Mouse (Mus musculus): Measurements from ENCODE around the gene Clcn6. TPM values are rescaled to one million over a fixed set of nuclear protein-coding genes. Genes with fewer than 3 reads are reported as not detected.

Clcn6 gene
- polyA plus RNA-seq, 1 experiment from 2014 or later = 7.3 TPM

DNA sequence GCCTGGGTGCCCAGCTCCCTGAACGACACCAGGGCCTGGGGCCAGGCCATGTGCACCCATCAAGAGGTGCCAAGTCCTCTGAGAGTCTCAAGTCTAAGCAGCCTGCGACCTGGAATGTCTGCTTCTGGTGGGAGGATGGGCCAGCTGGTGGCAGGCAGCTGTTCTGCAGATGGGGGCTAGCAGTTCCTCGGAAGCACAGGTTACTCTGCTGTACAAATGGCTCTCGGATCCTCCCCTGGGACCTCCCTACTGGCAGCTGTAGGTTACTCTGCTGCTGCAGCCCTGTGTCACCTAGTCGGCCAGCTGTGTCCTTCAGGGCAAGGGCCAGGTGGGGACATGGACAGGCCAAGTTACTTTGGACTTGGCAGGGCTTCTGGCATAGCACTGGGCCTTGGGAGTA is 32.9 kb upstream of the Clcn6 start:
- peaks cover 2% of the 10 kb centered on the region; the same call in 1 of the 2 replicates for H3K4me1 ChIP-seq (ENCODE audit: control insufficient read depth, insufficient read depth, low read length)
- no peaks in the 10 kb centered on the region; the same call in 1 of the 2 replicates for H3K27me3 ChIP-seq (ENCODE audit: control insufficient read depth, insufficient read depth, low read length)
- H3K27ac ChIP-seq (ENCODE audit: low read depth, low read length) = no peak overlapping the region
- ATAC-seq (replicated peaks; ENCODE audit: insufficient number of reproducible peaks, low FRiP score, low TSS enrichment) = no peak
- H3K9me3 ChIP-seq (replicated peaks; ENCODE audit: control insufficient read depth, low read length) = no peaks in the 10 kb centered on the region
- WGBS (ENCODE audit: insufficient replicate concordance) = 62% methylated on average over 5 of the region's 5 CpGs
- H3K4me2 ChIP-seq = no peak overlapping the region
- H3K9ac ChIP-seq (ENCODE audit: low read depth, low read length) = no peak overlapping the region
- no peak overlapping the region for H3K4me3 ChIP-seq (ENCODE audit: low read depth, low read length)
- H3K36me3 ChIP-seq (ENCODE audit: control insufficient read depth, insufficient read depth, low read length) = no peaks in the 10 kb centered on the region

DNA sequence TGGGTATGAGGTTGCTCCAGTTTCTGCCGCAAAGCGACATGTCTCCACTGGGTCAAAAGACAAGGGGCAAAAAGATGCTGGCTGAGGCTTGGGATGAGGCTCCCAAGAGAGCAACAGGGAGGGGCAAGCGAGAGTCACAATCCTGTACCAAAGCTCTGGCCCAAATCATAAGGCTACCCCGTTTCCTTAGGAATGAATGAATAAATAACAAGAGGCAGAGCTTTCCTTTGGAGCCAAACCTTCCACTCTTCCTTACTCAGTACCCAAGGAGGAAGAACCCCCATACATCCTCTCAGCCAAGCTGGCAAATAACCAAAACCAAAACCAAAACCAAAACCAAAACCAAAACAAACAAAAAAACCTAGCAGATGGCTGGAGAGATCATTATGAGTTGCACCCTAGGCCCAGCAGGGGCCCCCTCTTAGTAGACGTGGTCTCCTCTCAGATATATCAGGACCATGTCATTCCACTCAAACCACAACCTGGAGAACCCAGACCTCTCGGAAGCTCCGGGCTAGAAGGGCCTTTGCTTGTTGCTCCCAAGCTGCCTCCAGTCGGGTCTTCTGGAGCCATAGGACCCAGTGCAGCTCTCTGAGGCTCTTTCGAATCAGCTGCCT is 31.1 kb upstream of the Clcn6 start:
- Histone ChIP-seq H3K36me3 (ENCODE audit: control insufficient read depth, insufficient read depth, low read length) (no peaks in the 10 kb centered on the region), H3K27ac (ENCODE audit: low read depth, low read length) (no peak overlapping the region), H3K27me3 (ENCODE audit: control insufficient read depth, insufficient read depth, low read length) (no peaks in the 10 kb centered on the region; the same call in 1 of the 2 replicates), H3K4me2 (no peak overlapping the region), H3K9ac (ENCODE audit: low read depth, low read length) (no peak overlapping the region), H3K4me3 (ENCODE audit: low read depth, low read length) (no peak overlapping the region), H3K4me1 (ENCODE audit: control insufficient read depth, insufficient read depth, low read length) (peaks cover 8% of the 10 kb centered on the region), H3K9me3 (replicated peaks; ENCODE audit: control insufficient read depth, low read length) (no peaks in the 10 kb centered on the region)
- ATAC-seq (replicated peaks; ENCODE audit: insufficient number of reproducible peaks, low FRiP score, low TSS enrichment) = no peak
- 74% methylated on average over 9 of the region's 9 CpGs for WGBS (ENCODE audit: insufficient replicate concordance)

DNA sequence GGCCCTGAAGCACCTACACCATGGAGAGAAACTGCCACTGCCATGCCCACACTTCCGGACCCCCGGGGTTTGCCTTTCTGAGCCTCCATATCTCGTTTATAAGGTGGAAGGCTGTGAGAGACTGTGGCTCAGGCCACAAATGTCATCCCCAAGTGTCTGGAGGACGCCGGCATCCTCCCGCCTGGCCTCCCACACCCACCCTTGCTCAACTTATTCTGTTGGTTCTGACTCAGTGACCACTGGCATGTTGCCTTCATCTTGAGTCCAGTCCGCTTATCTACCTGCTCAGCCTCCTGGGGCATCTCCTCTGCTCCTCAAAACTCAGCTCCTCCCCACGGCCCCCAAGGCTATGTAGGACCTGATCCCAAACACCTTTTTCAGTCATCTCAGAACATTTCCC is 28.7 kb upstream of the Clcn6 start:
- no peak overlapping the region for H3K4me3 ChIP-seq (ENCODE audit: low read depth, low read length)
- 84% methylated on average over 8 of the region's 8 CpGs for WGBS (ENCODE audit: insufficient replicate concordance)
- ATAC-seq (replicated peaks; ENCODE audit: insufficient number of reproducible peaks, low FRiP score, low TSS enrichment) = no peak
- no peaks in the 10 kb centered on the region for H3K27me3 ChIP-seq (ENCODE audit: control insufficient read depth, insufficient read depth, low read length)
- H3K9me3 ChIP-seq (replicated peaks; ENCODE audit: control insufficient read depth, low read length) = no peaks in the 10 kb centered on the region
- no peak overlapping the region for H3K27ac ChIP-seq (ENCODE audit: low read depth, low read length)
- no peaks in the 10 kb centered on the region for H3K36me3 ChIP-seq (ENCODE audit: control insufficient read depth, insufficient read depth, low read length)
- H3K4me1 ChIP-seq (ENCODE audit: control insufficient read depth, insufficient read depth, low read length) = peaks cover 8% of the 10 kb centered on the region
- no peak overlapping the region for H3K9ac ChIP-seq (ENCODE audit: low read depth, low read length)
- no peak overlapping the region for H3K4me2 ChIP-seq

DNA sequence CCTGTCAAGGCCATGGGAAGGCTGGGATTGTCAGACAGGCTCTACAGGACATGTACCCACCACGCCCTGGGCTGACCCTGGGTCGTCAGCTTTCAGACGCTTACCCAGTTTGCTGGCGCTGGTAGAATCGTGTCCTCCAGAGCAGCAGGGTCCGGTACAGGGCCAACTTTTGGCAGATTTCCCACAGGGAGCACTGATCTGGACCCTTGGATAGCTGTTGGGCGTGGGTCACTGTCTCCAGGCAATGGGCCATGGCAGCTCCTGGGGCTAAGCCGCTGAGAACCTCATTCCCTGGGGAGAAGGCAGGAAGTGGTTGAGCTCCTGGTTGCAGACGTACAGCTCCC is 27.8 kb upstream of the Clcn6 start:
- H3K27ac ChIP-seq (ENCODE audit: low read depth, low read length) = no peak overlapping the region
- no peaks in the 10 kb centered on the region for H3K27me3 ChIP-seq (ENCODE audit: control insufficient read depth, insufficient read depth, low read length)
- H3K9ac ChIP-seq (ENCODE audit: low read depth, low read length) = no peak overlapping the region
- no peaks in the 10 kb centered on the region for H3K36me3 ChIP-seq (ENCODE audit: control insufficient read depth, insufficient read depth, low read length)
- ATAC-seq (replicated peaks; ENCODE audit: insufficient number of reproducible peaks, low FRiP score, low TSS enrichment) = no peak
- no peaks in the 10 kb centered on the region for H3K9me3 ChIP-seq (replicated peaks; ENCODE audit: control insufficient read depth, low read length)
- no peak overlapping the region for H3K4me3 ChIP-seq (ENCODE audit: low read depth, low read length)
- H3K4me1 ChIP-seq (ENCODE audit: control insufficient read depth, insufficient read depth, low read length) = peaks cover 8% of the 10 kb centered on the region
- WGBS (ENCODE audit: insufficient replicate concordance) = 65% methylated on average over 9 of the region's 9 CpGs
- H3K4me2 ChIP-seq = no peak overlapping the region

DNA sequence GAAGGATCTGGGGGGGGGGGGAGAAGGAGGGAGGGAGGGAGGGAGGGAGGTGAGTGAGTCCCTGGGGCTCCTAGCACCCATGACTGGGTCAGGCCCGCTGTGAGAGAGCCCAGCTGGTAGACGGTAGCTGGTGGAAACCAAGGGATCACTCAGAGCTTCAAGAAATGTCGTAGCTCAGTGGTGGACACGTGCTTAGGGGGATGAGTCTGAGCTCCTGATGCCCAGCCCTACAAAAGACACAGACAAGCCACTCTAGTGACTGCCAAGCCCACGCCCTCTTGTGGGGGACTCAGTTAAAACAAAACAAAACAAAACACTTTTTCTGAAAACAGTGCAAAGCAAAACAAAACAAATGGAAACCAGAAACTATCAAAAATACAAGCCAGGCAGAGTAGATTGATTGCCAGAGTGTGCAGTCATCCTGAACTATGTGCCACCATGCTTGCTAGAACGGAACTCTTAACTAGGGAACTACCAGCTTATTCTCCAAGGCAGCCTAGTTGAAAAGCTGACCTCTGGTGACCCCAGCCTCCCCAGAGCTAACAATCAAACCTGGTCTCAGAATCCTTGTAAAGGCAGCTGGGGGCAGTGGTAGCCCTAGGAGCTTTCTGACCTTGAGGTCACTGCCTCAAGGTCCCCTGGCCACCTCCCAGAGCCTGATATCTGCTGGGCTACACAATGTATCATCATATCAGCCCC is 27.2 kb upstream of the Clcn6 start:
- Histone ChIP-seq H3K27me3 (ENCODE audit: control insufficient read depth, insufficient read depth, low read length) (no peaks in the 10 kb centered on the region), H3K9ac (ENCODE audit: low read depth, low read length) (no peak overlapping the region), H3K27ac (ENCODE audit: low read depth, low read length) (no peak overlapping the region), H3K9me3 (replicated peaks; ENCODE audit: control insufficient read depth, low read length) (no peaks in the 10 kb centered on the region), H3K4me2 (no peak overlapping the region), H3K4me1 (ENCODE audit: control insufficient read depth, insufficient read depth, low read length) (peaks cover 8% of the 10 kb centered on the region), H3K4me3 (ENCODE audit: low read depth, low read length) (no peak overlapping the region), H3K36me3 (ENCODE audit: control insufficient read depth, insufficient read depth, low read length) (no peaks in the 10 kb centered on the region)
- ATAC-seq (replicated peaks; ENCODE audit: insufficient number of reproducible peaks, low FRiP score, low TSS enrichment) = no peak
- 47% methylated on average over 6 of the region's 6 CpGs for WGBS (ENCODE audit: insufficient replicate concordance)

DNA sequence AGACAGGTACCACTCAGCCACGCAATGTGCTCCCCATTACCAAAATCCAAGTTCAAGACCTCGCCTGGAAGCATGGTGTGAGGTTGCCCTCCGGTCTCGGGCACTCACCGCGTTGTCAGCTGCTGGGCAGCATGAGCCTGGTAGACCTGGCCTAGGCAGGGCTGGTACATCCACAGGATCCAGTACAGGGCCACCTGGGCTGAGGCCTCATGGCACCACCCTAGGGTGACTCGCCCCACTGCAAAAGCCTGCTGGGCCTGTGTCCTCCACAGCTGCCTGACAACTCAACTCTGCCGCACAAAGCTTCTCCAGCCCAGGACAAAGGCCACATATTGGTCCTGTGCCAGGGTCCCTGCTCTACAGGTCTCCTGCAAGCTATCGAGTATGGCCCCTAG is 22.5 kb upstream of the Clcn6 start:
- H3K27ac ChIP-seq (ENCODE audit: low read depth, low read length) = no peak overlapping the region
- ATAC-seq (replicated peaks; ENCODE audit: insufficient number of reproducible peaks, low FRiP score, low TSS enrichment) = no peak
- no peaks in the 10 kb centered on the region for H3K27me3 ChIP-seq (ENCODE audit: control insufficient read depth, insufficient read depth, low read length)
- no peak overlapping the region for H3K4me2 ChIP-seq
- no peak overlapping the region for H3K9ac ChIP-seq (ENCODE audit: low read depth, low read length)
- H3K36me3 ChIP-seq (ENCODE audit: control insufficient read depth, insufficient read depth, low read length) = peaks cover 13% of the 10 kb centered on the region
- WGBS (ENCODE audit: insufficient replicate concordance) = 82% methylated on average over 9 of the region's 9 CpGs
- no peaks in the 10 kb centered on the region for H3K9me3 ChIP-seq (replicated peaks; ENCODE audit: control insufficient read depth, low read length)
- no peak overlapping the region for H3K4me3 ChIP-seq (ENCODE audit: low read depth, low read length)
- H3K4me1 ChIP-seq (ENCODE audit: control insufficient read depth, insufficient read depth, low read length) = peaks cover 1% of the 10 kb centered on the region

DNA sequence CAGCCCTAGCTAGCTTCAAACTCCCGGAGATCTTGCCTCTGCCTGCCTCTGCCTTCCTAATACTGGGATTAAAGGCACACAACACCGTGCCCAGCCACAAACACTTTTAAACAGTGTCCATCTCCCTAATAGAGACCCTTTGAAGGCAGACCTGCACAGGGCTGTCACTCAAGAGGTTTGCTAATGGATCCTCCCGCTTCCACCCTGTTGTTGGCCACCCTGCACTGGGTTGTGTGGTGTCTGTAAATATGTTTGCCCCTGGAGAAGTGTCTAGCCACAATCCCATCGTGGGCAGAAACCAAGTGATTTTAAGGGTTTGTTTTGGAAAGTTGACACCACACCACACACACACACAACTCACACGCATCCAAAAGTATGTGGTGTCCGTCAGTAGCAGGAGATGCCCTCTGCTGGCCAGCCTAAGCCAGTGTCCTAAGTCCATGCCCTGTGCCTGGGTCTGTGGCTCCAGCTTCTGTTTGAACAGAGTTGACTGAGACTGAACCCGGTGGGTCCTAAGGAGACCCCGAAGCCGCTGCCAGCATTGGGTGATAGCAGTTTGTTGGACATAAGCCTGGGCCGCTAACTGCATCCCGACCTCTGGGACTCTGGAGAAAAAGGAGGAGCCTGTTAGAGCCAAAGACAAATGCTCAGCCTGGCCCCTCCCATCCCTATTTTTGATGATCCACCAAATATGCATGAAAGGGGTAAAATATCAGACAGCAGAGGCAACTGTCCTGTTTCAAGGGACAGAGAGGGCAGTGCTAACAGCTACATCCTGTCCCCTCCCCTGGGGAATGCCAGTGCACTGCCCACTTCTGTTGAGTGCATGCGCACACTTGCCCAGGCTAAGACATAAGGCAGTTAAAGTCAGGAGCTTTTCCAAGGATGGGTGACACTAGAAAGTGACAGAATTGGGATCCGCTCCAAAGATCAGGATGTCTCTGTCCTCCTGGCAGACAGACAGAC is 21.8 kb upstream of the Clcn6 start:
- H3K4me1 ChIP-seq (ENCODE audit: control insufficient read depth, insufficient read depth, low read length) = no peaks in the 10 kb centered on the region
- no peaks in the 10 kb centered on the region for H3K9me3 ChIP-seq (replicated peaks; ENCODE audit: control insufficient read depth, low read length)
- 40% methylated on average over 13 of the region's 13 CpGs for WGBS (ENCODE audit: insufficient replicate concordance)
- H3K27me3 ChIP-seq (ENCODE audit: control insufficient read depth, insufficient read depth, low read length) = no peaks in the 10 kb centered on the region
- H3K4me2 ChIP-seq = no peak overlapping the region
- H3K27ac ChIP-seq (ENCODE audit: low read depth, low read length) = no peak overlapping the region
- H3K36me3 ChIP-seq (ENCODE audit: control insufficient read depth, insufficient read depth, low read length) = peaks cover 18% of the 10 kb centered on the region
- ATAC-seq (replicated peaks; ENCODE audit: insufficient number of reproducible peaks, low FRiP score, low TSS enrichment) = peak; percentile 43; the same call in 1 of the 2 replicates
- no peak overlapping the region for H3K9ac ChIP-seq (ENCODE audit: low read depth, low read length)
- H3K4me3 ChIP-seq (ENCODE audit: low read depth, low read length) = no peak overlapping the region

DNA sequence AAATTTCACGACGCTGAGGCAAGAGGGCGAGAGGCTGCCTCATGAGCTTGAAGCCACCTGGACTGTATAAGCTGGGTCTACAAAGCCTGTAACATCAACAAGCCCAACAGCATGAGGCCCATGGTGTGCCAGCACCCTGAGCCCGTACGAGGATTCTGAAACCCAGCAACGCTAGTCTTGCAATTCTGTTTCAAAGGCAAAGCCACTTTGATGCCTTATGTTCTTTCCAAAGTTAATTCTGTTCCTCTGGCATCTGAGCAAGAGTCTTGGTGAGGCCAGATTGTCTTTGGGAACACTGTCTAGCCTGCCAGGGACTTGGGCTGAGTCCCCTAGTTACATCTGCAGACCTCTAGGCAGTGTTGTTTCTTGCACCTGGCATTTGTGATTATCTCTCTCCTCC is 20.4 kb upstream of the Clcn6 start:
- H3K9ac ChIP-seq (ENCODE audit: low read depth, low read length) = no peak overlapping the region
- H3K27me3 ChIP-seq (ENCODE audit: control insufficient read depth, insufficient read depth, low read length) = no peaks in the 10 kb centered on the region
- no peak for ATAC-seq (replicated peaks; ENCODE audit: insufficient number of reproducible peaks, low FRiP score, low TSS enrichment)
- no peak overlapping the region for H3K4me3 ChIP-seq (ENCODE audit: low read depth, low read length)
- WGBS (ENCODE audit: insufficient replicate concordance) = 89% methylated on average over 6 of the region's 6 CpGs
- H3K4me2 ChIP-seq = no peak overlapping the region
- peaks cover 26% of the 10 kb centered on the region for H3K36me3 ChIP-seq (ENCODE audit: control insufficient read depth, insufficient read depth, low read length)
- no peak overlapping the region for H3K27ac ChIP-seq (ENCODE audit: low read depth, low read length)
- no peaks in the 10 kb centered on the region for H3K4me1 ChIP-seq (ENCODE audit: control insufficient read depth, insufficient read depth, low read length)
- H3K9me3 ChIP-seq (replicated peaks; ENCODE audit: control insufficient read depth, low read length) = no peaks in the 10 kb centered on the region

Measured in heart, embryonic 11.5 days (tissue).